Mouse (Mus musculus) kidney, postnatal 36 days (tissue): Measurements from ENCODE around the gene Pcsk6.

Source experiments
- DNase-seq, 2 experiments: peaks; one replicate each; pipeline ENCODE4 v3.0.0; 2021 to 2022; ENCODE audit warnings: mixed read lengths in 2 of 2

The Pcsk6 gene

DNA sequence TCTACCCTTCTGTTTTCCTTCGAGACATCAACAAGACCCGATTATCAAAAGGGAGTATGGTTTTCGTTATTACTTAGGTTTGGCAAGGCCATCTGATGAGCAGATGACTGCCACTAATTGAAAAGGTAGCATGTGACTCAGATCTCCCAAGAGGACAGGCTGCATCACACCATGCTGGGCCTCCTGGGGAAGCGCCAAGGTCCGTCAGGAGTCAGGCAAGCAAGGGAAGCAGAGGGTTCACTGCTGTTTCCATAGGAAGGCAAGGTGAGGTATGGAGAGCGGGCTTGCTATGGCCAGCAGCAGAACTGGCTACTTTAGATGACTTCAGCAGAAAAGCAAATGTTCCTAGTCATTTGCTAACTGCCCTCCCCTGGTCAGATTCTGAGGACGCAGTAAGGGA is 84.9 kb downstream of the Pcsk6 start:
- DNase-seq = no peak

GRCm38 (mm10) chr7:65948891-65949290 is 87.4 kb downstream of the Pcsk6 start:
- DNase-seq = no peak

DNA sequence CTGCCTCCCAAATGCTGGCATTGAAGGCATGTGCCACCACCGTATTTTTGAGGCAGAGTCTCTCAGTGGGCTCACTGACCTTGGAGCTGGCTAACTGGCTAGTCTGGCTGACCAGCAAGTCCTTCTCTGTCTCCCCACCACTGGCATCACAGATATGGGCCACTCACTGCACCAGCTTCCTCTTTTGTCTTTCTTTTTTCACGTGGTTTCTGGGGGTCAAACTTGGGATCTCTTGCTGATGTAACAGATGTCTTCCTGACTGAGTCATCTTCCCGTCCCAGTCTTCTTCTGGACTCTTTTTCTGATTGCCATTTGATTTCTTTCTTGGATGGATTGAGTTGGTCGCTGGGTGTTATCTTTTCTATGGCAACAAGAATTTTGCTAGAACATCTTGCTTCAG is 93.0 kb downstream of the Pcsk6 start:
- DNase-seq = no peak

DNA sequence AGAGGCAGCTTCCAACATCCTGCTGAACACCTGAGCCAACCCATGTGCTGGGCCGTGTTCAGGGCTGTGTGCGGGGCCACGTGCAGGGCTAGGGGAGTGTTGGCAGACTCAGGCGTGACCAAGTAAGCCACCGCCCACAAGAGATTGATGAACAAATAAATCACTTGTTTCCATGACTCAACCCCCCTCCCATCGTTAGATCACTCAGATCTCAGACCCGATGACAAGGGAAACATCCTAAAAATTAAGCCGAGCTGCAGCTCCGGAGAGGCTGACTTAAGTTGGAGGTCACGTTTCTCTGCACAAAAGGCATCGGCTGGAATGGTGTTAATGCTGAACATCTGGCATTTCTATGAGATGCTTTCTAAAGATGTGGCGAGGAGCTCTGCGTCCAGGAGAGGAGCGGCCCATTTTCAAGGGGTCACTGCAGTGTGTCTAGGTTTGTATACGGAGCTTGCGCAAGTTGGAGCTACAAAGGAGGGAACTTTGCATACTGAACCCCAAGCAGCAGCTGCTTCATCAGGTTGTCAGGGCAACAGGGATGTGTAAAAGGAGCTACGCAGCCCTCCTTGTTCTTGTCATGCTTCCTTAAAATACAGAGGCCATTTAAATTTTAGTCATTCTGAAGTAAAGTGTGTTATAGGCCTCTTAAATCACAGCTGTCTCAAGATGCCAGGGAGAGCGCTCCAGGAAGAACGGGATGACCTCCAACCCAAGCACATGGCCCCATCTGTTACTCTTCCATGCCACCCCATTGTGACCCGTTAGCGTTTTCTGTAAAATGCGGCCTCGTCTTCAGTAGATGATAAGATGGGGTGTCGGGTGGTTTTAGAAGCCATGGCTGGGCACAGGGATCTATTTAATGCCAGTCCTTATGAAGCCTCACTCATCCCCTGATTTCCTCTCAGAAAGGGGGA is 94.0 kb downstream of the Pcsk6 start:
- DNase-seq = no peak

- DNase-seq = no peak
Measured at GRCm38 (mm10) chr7:65957245-65957644, 95.7 kb downstream of the Pcsk6 start.

DNA sequence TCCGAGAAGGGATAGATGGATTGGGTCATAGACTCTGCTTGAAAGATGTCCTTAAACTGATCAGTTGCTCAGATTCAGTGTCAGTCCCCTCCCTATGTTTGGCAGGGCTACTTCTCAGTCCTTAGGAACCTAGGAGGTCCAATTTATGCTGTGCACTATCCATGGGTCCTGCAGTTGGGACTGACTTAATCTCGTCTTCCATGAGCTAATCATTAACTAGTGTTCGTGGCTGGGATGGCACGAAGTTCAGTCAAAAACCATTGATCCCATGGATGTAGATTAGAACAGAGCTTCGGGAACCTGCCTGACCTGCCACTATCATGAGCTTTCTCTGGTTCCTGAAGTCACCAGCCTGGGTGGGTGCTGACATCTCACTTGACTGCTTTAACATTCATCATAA is 96.6 kb downstream of the Pcsk6 start:
- no peak for DNase-seq

GRCm38 (mm10) chr7:65959221-65959924 is 97.8 kb downstream of the Pcsk6 start:
- no peak for DNase-seq

GRCm38 (mm10) chr7:65962611-65963010 is 101.1 kb downstream of the Pcsk6 start:
- no peak for DNase-seq

GRCm38 (mm10) chr7:65964398-65964797 is 102.9 kb downstream of the Pcsk6 start:
- DNase-seq = no peak

DNA sequence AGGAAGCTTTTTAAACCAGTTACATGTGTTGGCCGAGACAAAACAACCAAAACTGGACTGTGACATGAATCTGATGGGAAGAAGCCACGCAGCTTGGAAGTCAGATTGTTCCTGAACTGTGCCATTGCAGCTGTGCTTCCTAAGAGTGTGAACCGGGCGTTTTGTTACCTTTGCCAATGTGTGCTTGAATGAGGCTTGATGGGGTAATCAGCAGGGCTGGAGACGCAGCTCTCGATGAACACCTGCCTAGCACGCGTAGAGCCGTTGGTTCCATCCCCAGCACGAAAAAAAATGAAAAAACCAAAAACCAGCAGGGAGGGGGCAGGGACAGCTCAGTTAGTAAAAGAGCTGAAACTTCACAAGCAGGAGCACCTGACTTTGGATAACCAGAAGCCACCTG is 109.8 kb downstream of the Pcsk6 start:
- DNase-seq = no peak

DNA sequence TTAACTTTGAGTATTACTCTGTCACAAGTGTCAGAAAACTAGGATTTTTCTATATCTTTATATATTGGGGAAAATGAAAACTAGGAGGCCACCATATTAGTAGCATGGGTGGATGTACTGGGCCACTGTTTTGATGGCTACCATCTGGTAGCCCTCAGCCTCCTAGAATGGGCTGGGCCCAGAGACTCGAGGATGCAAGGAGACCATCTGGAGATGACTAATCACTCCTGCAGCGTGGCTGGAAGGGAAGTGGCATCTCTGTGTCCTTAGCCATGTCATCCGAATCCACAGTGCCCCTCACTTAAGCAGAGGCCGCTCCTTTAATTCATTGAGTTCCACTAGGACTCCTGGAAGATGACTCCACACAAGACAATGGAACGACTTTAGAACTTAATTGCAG is 115.8 kb downstream of the Pcsk6 start:
- no peak for DNase-seq

- DNase-seq = no peak
Measured at GRCm38 (mm10) chr7:65977977-65978376, 116.4 kb downstream of the Pcsk6 start.

GRCm38 (mm10) chr7:65978996-65979823 is 117.7 kb downstream of the Pcsk6 start:
- peak; percentile 19 to 31 for DNase-seq

DNA sequence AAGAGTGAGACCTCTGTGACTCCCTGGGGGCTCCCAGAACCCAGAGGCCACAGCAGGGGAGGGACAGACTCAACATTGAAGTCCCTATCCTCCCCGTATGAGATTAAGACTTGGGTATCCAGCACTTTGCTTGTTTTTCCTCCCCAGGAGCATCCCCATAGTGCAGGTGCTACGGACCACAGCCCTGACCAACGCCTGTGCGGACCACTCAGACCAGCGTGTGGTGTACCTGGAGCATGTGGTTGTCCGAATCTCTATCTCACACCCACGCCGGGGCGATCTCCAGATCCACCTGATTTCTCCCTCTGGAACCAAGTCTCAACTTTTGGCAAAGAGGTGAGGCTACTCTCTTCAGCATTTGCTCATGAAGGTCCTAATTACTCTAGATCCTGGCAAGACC is 118.5 kb downstream of the Pcsk6 start:
- DNase-seq = no peak

- no peak for DNase-seq
Measured at GRCm38 (mm10) chr7:65982057-65982456, 120.5 kb downstream of the Pcsk6 start.

DNA sequence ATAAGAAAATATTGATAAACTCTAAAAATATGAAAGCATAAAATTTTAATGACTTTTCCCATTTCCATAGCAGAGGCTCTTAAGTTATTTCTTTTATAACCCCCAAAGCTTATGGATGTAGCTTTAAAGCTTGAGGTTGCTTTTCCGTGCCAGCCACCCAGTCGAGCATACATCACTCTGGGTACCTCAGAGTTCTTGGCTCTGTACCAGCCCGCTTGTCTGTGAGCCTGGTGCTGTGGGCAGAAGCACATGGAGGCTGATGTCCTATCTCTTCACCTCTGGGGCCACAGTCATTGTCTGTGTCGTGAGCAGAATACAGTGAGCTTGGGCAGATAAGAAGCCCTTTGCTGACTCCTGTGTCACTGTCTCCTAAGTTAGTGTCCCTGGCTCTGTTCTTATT is 126.7 kb downstream of the Pcsk6 start:
- peak in 1 of 2 experiments; percentile 11 for DNase-seq

GRCm38 (mm10) chr7:65988709-65989108 is 127.2 kb downstream of the Pcsk6 start:
- DNase-seq = no peak

DNA sequence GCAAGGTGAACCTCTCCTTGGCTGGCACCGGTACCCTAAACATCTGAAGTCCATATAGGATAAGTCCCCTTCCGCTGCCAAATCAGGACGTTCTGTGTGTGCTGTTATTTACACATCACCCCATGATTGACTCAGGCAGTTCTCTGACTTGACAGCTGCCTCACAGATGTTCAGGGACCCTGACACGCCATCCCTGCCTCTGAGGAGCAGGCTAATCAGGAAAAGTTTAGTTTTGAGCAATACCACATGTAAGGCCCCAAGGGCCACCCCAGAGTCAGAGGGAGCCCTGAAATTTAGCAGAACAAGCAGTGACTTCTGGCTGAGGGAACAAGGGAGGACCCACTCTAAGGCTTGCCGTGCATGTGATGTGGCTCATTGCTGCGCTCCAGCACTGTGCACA is 130.8 kb downstream of the Pcsk6 start:
- DNase-seq = no peak

GRCm38 (mm10) chr7:65993410-65993809 is 131.9 kb downstream of the Pcsk6 start:
- no peak for DNase-seq

GRCm38 (mm10) chr7:66001035-66001754 is 139.7 kb downstream of the Pcsk6 start:
- DNase-seq = no peak

GRCm38 (mm10) chr7:66001797-66002196 is 140.3 kb downstream of the Pcsk6 start:
- no peak for DNase-seq

DNA sequence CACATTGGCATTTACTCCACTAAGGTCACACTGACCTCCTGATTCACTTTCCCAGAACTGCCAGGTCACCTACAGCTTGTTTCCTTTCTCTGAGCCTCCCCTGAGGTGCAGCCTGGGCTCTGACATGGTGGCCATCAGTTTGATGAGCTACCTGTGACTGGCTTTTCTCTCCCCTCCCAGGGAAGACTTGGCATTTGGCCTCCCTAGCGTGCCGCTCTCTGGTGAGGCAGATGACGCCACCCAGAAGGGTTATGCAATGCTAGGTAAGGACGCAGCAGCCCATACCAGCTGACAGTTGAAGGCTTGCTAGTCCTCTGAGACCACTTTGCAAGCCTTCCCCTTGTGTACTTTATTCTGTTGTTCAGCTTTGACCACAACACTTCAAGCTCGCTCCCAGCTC is 141.9 kb downstream of the Pcsk6 start:
- DNase-seq = no peak
